Mouse (Mus musculus) liver, embryonic 16.5 days (tissue): ENCODE measurements at regions not wholly inside any gene's neighbourhood (a gene's known extent, or its start where the extent isn't known, plus 50 kb on each side); places are given as distances from the start of the nearest gene placed in this dataset. TPM values are rescaled to one million over a fixed set of nuclear protein-coding genes. Genes with fewer than 3 reads are reported as not detected.

ENCODE experiments used
- microRNA-seq: library from miRNA; unstranded; fragments of <30 nt; microRNA quantifications from one replicate; pipeline ENCODE4, GENCODE M21; 2016

Small RNA genes in the stretch of these regions (microRNA-seq; reads per million reads assigned to microRNA genes)
- not detected for gene Gm44488
